Mouse (Mus musculus) small intestine, adult 2 months (tissue): ENCODE results near the gene R3hdml. TPM values are rescaled to one million over a fixed set of nuclear protein-coding genes. Genes with fewer than 3 reads are reported as not detected.

Source experiments
- H3K27ac ChIP-seq: fragments of 200-500 bp; 2 replicates; pipeline ENCODE4 v1.5.1; 2012; ENCODE audit warnings: low read depth, low read length, control low read depth, inconsistent platforms; ENCODE audit not compliant: insufficient read depth
- H3K27me3 ChIP-seq: fragments of 200-500 bp; 2 replicates; pipeline ENCODE4 v1.6.1; 2012; ENCODE audit warnings: mild to moderate bottlenecking, moderate library complexity, low read length, inconsistent platforms; ENCODE audit not compliant: control insufficient read depth, insufficient read depth
- H3K36me3 ChIP-seq: fragments of 200-500 bp; 2 replicates; pipeline ENCODE4 v1.6.1; 2012; ENCODE audit warnings: mild to moderate bottlenecking, low read length, control low read depth, inconsistent platforms; ENCODE audit not compliant: control insufficient read depth, insufficient read depth
- H3K4me1 ChIP-seq: fragments of 200-500 bp; 2 replicates; pipeline ENCODE4 v1.6.1; 2012; ENCODE audit warnings: low read length, inconsistent platforms, mixed read lengths; ENCODE audit not compliant: control insufficient read depth, insufficient read depth, insufficient read length
- H3K4me3 ChIP-seq: fragments of 200-500 bp; 2 replicates; pipeline ENCODE4 v1.5.1; 2012; ENCODE audit warnings: low read depth, mild to moderate bottlenecking, control low read depth, inconsistent platforms, low read length, moderate library complexity
- CTCF ChIP-seq: fragments of 200-500 bp; IDR thresholded peaks from 2 replicates; pipeline ENCODE4 v1.5.1; 2012; ENCODE audit warnings: low read depth, mild to moderate bottlenecking, control low read depth, inconsistent platforms, low read length, moderate library complexity, mixed read lengths; ENCODE audit not compliant: insufficient replicate concordance, insufficient read length; ENCODE audit errors: extremely low read depth
- POLR2A ChIP-seq: fragments of 200-500 bp; IDR thresholded peaks from 2 replicates; pipeline ENCODE4 v1.6.1; 2012; ENCODE audit warnings: low read depth, mild to moderate bottlenecking, control low read depth, inconsistent platforms, low read length, moderate library complexity
- WGBS: fragments of 180-500 bp; shearing (Covaris S2); methylation state at CpG from one replicate; pipeline ENCODE4 v1.1.7; 2018; 5-methylcytosine and 5-hydroxymethylcytosine counted together
- polyA plus RNA-seq: library from polyadenylated mRNA; depleted of rRNA; stranded (reverse); fragments of >200 nt; gene quantifications from 2 replicates; pipeline ENCODE4 v1.2.3, GENCODE M21; 2012

R3hdml gene
- polyA plus RNA-seq, 1 experiment: 2.7 TPM

GRCm38 (mm10) chr2:163463998-163464397 lies 28.1 kb upstream of the R3hdml start:
- Histone ChIP-seq H3K4me3 (no peak overlapping the region), H3K27me3 (peaks cover 4% of the 10 kb centered on the region), H3K27ac (no peak overlapping the region), H3K36me3 (peaks cover 4% of the 10 kb centered on the region; the same call in 1 of the 2 replicates), H3K4me1 (peaks cover 4% of the 10 kb centered on the region)
- whole genome bisulfite sequencing: 67% methylated on average over 4 of the region's 4 CpGs
- no peak for TF ChIP-seq POLR2A
- TF ChIP-seq CTCF: no peak

- no peaks in the 10 kb centered on the region; the same call in 1 of the 2 replicates for H3K4me1 ChIP-seq
- H3K27ac ChIP-seq: no peak overlapping the region
- H3K36me3 ChIP-seq: peaks cover 10% of the 10 kb centered on the region
- no peak overlapping the region for H3K4me3 ChIP-seq
- no peaks in the 10 kb centered on the region for H3K27me3 ChIP-seq
- TF ChIP-seq CTCF (no peak), POLR2A (no peak)
- WGBS: 79% methylated on average over 6 of the region's 6 CpGs
Measured at GRCm38 (mm10) chr2:163464562-163464961, 27.6 kb upstream of the R3hdml start.

GRCm38 (mm10) chr2:163466771-163467170 lies 25.3 kb upstream of the R3hdml start:
- Histone ChIP-seq H3K36me3 (peaks cover 13% of the 10 kb centered on the region), H3K4me3 (no peak overlapping the region), H3K4me1 (peaks cover 2% of the 10 kb centered on the region; the same call in 1 of the 2 replicates), H3K27me3 (no peaks in the 10 kb centered on the region), H3K27ac (no peak overlapping the region)
- WGBS: 29% methylated on average over 8 of the region's 8 CpGs
- TF ChIP-seq CTCF (no peak), POLR2A (no peak)

- H3K4me3 ChIP-seq: no peak overlapping the region
- TF ChIP-seq POLR2A (no peak), CTCF (no peak)
- 90% methylated on average over 6 of the region's 6 CpGs for WGBS
Measured at GRCm38 (mm10) chr2:163467585-163467984, 24.5 kb upstream of the R3hdml start.

GRCm38 (mm10) chr2:163468866-163469265 lies 23.3 kb upstream of the R3hdml start:
- no peak for TF ChIP-seq POLR2A
- no peak for TF ChIP-seq CTCF
- no peak overlapping the region for H3K27ac ChIP-seq
- WGBS: 87% methylated on average over 6 of the region's 6 CpGs
- H3K4me3 ChIP-seq: no peak overlapping the region
- H3K36me3 ChIP-seq: peaks cover 13% of the 10 kb centered on the region
- H3K4me1 ChIP-seq: peaks cover 4% of the 10 kb centered on the region; the same call in 1 of the 2 replicates
- no peaks in the 10 kb centered on the region for H3K27me3 ChIP-seq

More at GRCm38 (mm10) chr2:163467585-163467984, 24.5 kb upstream of the R3hdml start:
- peaks cover 13% of the 10 kb centered on the region for H3K36me3 ChIP-seq
- H3K27ac ChIP-seq: no peak overlapping the region
- H3K4me1 ChIP-seq: peaks cover 3% of the 10 kb centered on the region; the same call in 1 of the 2 replicates
- H3K27me3 ChIP-seq: no peaks in the 10 kb centered on the region

GRCm38 (mm10) chr2:163469711-163470110 lies 22.4 kb upstream of the R3hdml start:
- no peaks in the 10 kb centered on the region for H3K27me3 ChIP-seq
- peaks cover 4% of the 10 kb centered on the region; the same call in 1 of the 2 replicates for H3K4me1 ChIP-seq
- no peak overlapping the region for H3K27ac ChIP-seq
- 96% methylated on average over 15 of the region's 15 CpGs for WGBS
- TF ChIP-seq POLR2A (no peak), CTCF (no peak)
- peaks cover 13% of the 10 kb centered on the region for H3K36me3 ChIP-seq
- no peak overlapping the region for H3K4me3 ChIP-seq

GRCm38 (mm10) chr2:163471136-163471535 lies 21.0 kb upstream of the R3hdml start:
- Histone ChIP-seq H3K27ac (no peak overlapping the region), H3K4me1 (peaks cover 4% of the 10 kb centered on the region; the same call in 1 of the 2 replicates), H3K4me3 (no peak overlapping the region), H3K36me3 (peaks cover 13% of the 10 kb centered on the region), H3K27me3 (no peaks in the 10 kb centered on the region)
- no peak for TF ChIP-seq CTCF
- no peak for TF ChIP-seq POLR2A
- WGBS: 65% methylated on average over 3 of the region's 3 CpGs
